Mouse (Mus musculus) embryonic facial prominence, embryonic 12.5 days (tissue): Measurements from ENCODE around the gene Olfr1380. TPM values are rescaled to one million over a fixed set of nuclear protein-coding genes. Genes with fewer than 3 reads are reported as not detected.
"Not testable (repeated sequence)": the region's sequence is repeated elsewhere in the genome, so short reads cannot be mapped to it uniquely, and the experiment has no call there.

Source experiments
- ATAC-seq: fragments of 200-750 bp; cut with Nextera tagmentation; 2 replicates; pipeline ENCODE4 v1.8.0; 2017; ENCODE audit not compliant: insufficient number of reproducible peaks, insufficient read depth, low FRiP score, low TSS enrichment
- H3K27ac ChIP-seq: fragments of 300-500 bp; sonication (generic); 2 replicates; pipeline ENCODE4 v1.5.1; 2016; ENCODE audit warnings: mild to moderate bottlenecking
- H3K27me3 ChIP-seq: fragments of 300-500 bp; sonication (generic); 2 replicates; pipeline ENCODE4 v1.6.1; 2016; ENCODE audit warnings: mild to moderate bottlenecking, moderate library complexity
- H3K36me3 ChIP-seq: fragments of 300-500 bp; sonication (generic); 2 replicates; pipeline ENCODE4 v1.6.1; 2016; ENCODE audit warnings: mild to moderate bottlenecking
- H3K4me1 ChIP-seq: fragments of 300-500 bp; sonication (generic); 2 replicates; pipeline ENCODE4 v1.6.1; 2016
- H3K4me2 ChIP-seq: fragments of 300-500 bp; sonication (generic); replicated peaks from 2 replicates; pipeline ENCODE4 v1.6.1; 2016; ENCODE audit warnings: mild to moderate bottlenecking, moderate library complexity
- H3K4me3 ChIP-seq: fragments of 300-500 bp; sonication (generic); 2 replicates; pipeline ENCODE4 v1.5.1; 2016; ENCODE audit warnings: mild to moderate bottlenecking
- H3K9ac ChIP-seq: fragments of 300-500 bp; sonication (generic); 2 replicates; pipeline ENCODE4 v1.6.1; 2016; ENCODE audit warnings: mild to moderate bottlenecking, moderate library complexity
- H3K9me3 ChIP-seq: fragments of 300-500 bp; sonication (generic); 2 replicates; pipeline ENCODE4 v1.6.1; 2016; ENCODE audit warnings: mild to moderate bottlenecking, moderate library complexity
- WGBS: fragments of 180-500 bp; shearing (Covaris S2); methylation state at CpG from one replicate; pipeline ENCODE4 v1.1.7; 2016; 5-methylcytosine and 5-hydroxymethylcytosine counted together
- polyA plus RNA-seq: library from polyadenylated mRNA; unstranded; fragments of >200 nt; fragmentation: Nextera tagmentation; extraction: Ambion mirVana; gene quantifications from 2 replicates; pipeline ENCODE4 v1.2.1, GENCODE M21; 2016

Olfr1380 gene
- not detected in 2 replicates for polyA plus RNA-seq

GRCm38 (mm10) chr11:49556578-49556977 lies at the start of gene Olfr1380:
TSS of gene Olfr1380 (plus strand) at chr11:49556878.
- not testable (repeated sequence) for H3K4me2 ChIP-seq, H3K27ac ChIP-seq, H3K4me3 ChIP-seq, H3K27me3 ChIP-seq, H3K9me3 ChIP-seq, H3K4me1 ChIP-seq, H3K9ac ChIP-seq, H3K36me3 ChIP-seq, ATAC-seq
- 68% methylated on average over 5 of the region's 5 CpGs for WGBS

GRCm38 (mm10) chr11:49518086-49518485 lies 38.6 kb upstream of the Olfr1380 start:
- Histone ChIP-seq H3K9me3 (no peaks in the 10 kb centered on the region), H3K4me3 (no peak overlapping the region), H3K9ac (no peak overlapping the region), H3K36me3 (no peaks in the 10 kb centered on the region), H3K4me1 (no peaks in the 10 kb centered on the region), H3K4me2 (no peak overlapping the region), H3K27ac (no peak overlapping the region), H3K27me3 (no peaks in the 10 kb centered on the region)
- no peak for ATAC-seq
- 69% methylated on average over 5 of the region's 5 CpGs for WGBS

- Histone ChIP-seq H3K36me3 (no peaks in the 10 kb centered on the region), H3K4me2 (no peak within 1 kb of the TSS), H3K9ac (no peak within 1 kb of the TSS), H3K4me3 (no peak within 1 kb of the TSS), H3K27me3 (no peaks in the 10 kb centered on the region), H3K4me1 (no peaks in the 10 kb centered on the region), H3K27ac (no peak within 1 kb of the TSS), H3K9me3 (no peaks in the 10 kb centered on the region)
- ATAC-seq = no peak
These were observed 37.3 kb upstream of the Olfr1380 start, which contains the start of gene Olfr1383 for GRCm38 (mm10) chr11:49519348-49519747. TSS of gene Olfr1383 (plus strand) at chr11:49519648.

GRCm38 (mm10) chr11:49527947-49528346 lies 28.7 kb upstream of the Olfr1380 start, which contains the start of gene Olfr1382:
TSS of gene Olfr1382 (plus strand) at chr11:49528247.
- Histone ChIP-seq H3K4me3 (no peak within 1 kb of the TSS), H3K36me3 (no peaks in the 10 kb centered on the region), H3K4me2 (no peak within 1 kb of the TSS), H3K9me3 (no peaks in the 10 kb centered on the region), H3K27ac (no peak within 1 kb of the TSS), H3K9ac (no peak within 1 kb of the TSS), H3K27me3 (no peaks in the 10 kb centered on the region), H3K4me1 (no peaks in the 10 kb centered on the region)
- WGBS = 78% methylated on average over 3 of the region's 3 CpGs
- no peak for ATAC-seq

GRCm38 (mm10) chr11:49532761-49533160 lies 23.9 kb upstream of the Olfr1380 start:
- no peaks in the 10 kb centered on the region for H3K9me3 ChIP-seq
- no peak for ATAC-seq

GRCm38 (mm10) chr11:49536631-49537030 lies 20.0 kb upstream of the Olfr1380 start:
- not testable (repeated sequence) for H3K36me3 ChIP-seq, H3K9ac ChIP-seq, H3K4me3 ChIP-seq, H3K27me3 ChIP-seq, H3K4me2 ChIP-seq, ATAC-seq, H3K27ac ChIP-seq, H3K4me1 ChIP-seq, H3K9me3 ChIP-seq
- 88% methylated on average over 2 of the region's 2 CpGs for WGBS

More at GRCm38 (mm10) chr11:49532761-49533160, 23.9 kb upstream of the Olfr1380 start:
- H3K9ac ChIP-seq = no peak overlapping the region
- H3K27ac ChIP-seq = no peak overlapping the region
- H3K4me3 ChIP-seq = no peak overlapping the region
- no peaks in the 10 kb centered on the region for H3K36me3 ChIP-seq
- H3K4me2 ChIP-seq = no peak overlapping the region
- no peaks in the 10 kb centered on the region for H3K4me1 ChIP-seq
- H3K27me3 ChIP-seq = no peaks in the 10 kb centered on the region

GRCm38 (mm10) chr11:49543149-49543548 lies 13.5 kb upstream of the Olfr1380 start, which contains the start of gene Olfr1381:
TSS of gene Olfr1381 (plus strand) at chr11:49543449.
- H3K4me2 ChIP-seq, ATAC-seq, H3K36me3 ChIP-seq, H3K4me3 ChIP-seq, H3K27ac ChIP-seq, H3K9me3 ChIP-seq, H3K4me1 ChIP-seq, H3K9ac ChIP-seq, H3K27me3 ChIP-seq: not testable (repeated sequence)
- 70% methylated on average over 3 of the region's 3 CpGs for whole genome bisulfite sequencing

GRCm38 (mm10) chr11:49554033-49554432 lies 2.6 kb upstream of the Olfr1380 start:
- H3K9ac ChIP-seq, H3K4me2 ChIP-seq, H3K27ac ChIP-seq, H3K4me1 ChIP-seq, H3K9me3 ChIP-seq, ATAC-seq, H3K27me3 ChIP-seq, H3K4me3 ChIP-seq, H3K36me3 ChIP-seq: not testable (repeated sequence)
- 79% methylated on average over 3 of the region's 3 CpGs for WGBS

- not testable (repeated sequence) for H3K4me3 ChIP-seq, H3K27ac ChIP-seq, H3K4me1 ChIP-seq, H3K9me3 ChIP-seq, H3K27me3 ChIP-seq, H3K36me3 ChIP-seq, ATAC-seq, H3K4me2 ChIP-seq, H3K9ac ChIP-seq
- 34% methylated on average over 2 of the region's 2 CpGs for WGBS
These were observed 18.4 kb downstream of the Olfr1380 start for GRCm38 (mm10) chr11:49575054-49575453.

- H3K4me1 ChIP-seq, H3K4me3 ChIP-seq, H3K4me2 ChIP-seq, H3K9ac ChIP-seq, H3K9me3 ChIP-seq, H3K36me3 ChIP-seq, ATAC-seq, H3K27ac ChIP-seq, H3K27me3 ChIP-seq: not testable (repeated sequence)
- 84% methylated on average over 8 of the region's 8 CpGs for WGBS
These were observed 23.8 kb downstream of the Olfr1380 start for GRCm38 (mm10) chr11:49580452-49580851.

GRCm38 (mm10) chr11:49590213-49590612 lies 33.5 kb downstream of the Olfr1380 start:
- Histone ChIP-seq H3K9ac (no peak overlapping the region), H3K9me3 (no peaks in the 10 kb centered on the region), H3K4me2 (no peak overlapping the region), H3K27ac (no peak overlapping the region), H3K27me3 (no peaks in the 10 kb centered on the region), H3K4me1 (no peaks in the 10 kb centered on the region), H3K4me3 (no peak overlapping the region), H3K36me3 (no peaks in the 10 kb centered on the region)
- no peak for ATAC-seq
- 90% methylated on average over 19 of the region's 19 CpGs for WGBS

GRCm38 (mm10) chr11:49597149-49597548 lies 40.5 kb downstream of the Olfr1380 start:
- H3K9me3 ChIP-seq, H3K4me1 ChIP-seq, H3K4me3 ChIP-seq, ATAC-seq, H3K9ac ChIP-seq, H3K27me3 ChIP-seq, H3K27ac ChIP-seq, H3K36me3 ChIP-seq, H3K4me2 ChIP-seq: not testable (repeated sequence)
- WGBS = 71% methylated on average over 2 of the region's 2 CpGs

GRCm38 (mm10) chr11:49608306-49608705 lies 51.6 kb downstream of the Olfr1380 start:
- H3K4me2 ChIP-seq, H3K36me3 ChIP-seq, H3K27ac ChIP-seq, H3K9me3 ChIP-seq, H3K4me3 ChIP-seq, H3K9ac ChIP-seq, H3K4me1 ChIP-seq, ATAC-seq: not testable (repeated sequence)
- peaks cover 45% of the 10 kb centered on the region for H3K27me3 ChIP-seq
- 73% methylated on average over 5 of the region's 5 CpGs for WGBS
